Mouse (Mus musculus) midbrain, embryonic 16.5 days (tissue): Measurements from ENCODE around the gene Tacc2. TPM values are rescaled to one million over a fixed set of nuclear protein-coding genes. Genes with fewer than 3 reads are reported as not detected.

Source experiments
- ATAC-seq: fragments of 200-750 bp; cut with Nextera tagmentation; 2 replicates; pipeline ENCODE4 v1.8.0; 2017; ENCODE audit warnings: moderate TSS enrichment
- H3K27ac ChIP-seq: fragments of 300-500 bp; sonication (generic); 2 replicates; pipeline ENCODE4 v1.5.1; 2014; ENCODE audit warnings: mild to moderate bottlenecking, low read length, mixed read lengths
- H3K27me3 ChIP-seq: fragments of 300-500 bp; sonication (generic); 2 replicates; pipeline ENCODE4 v1.6.1; 2014; ENCODE audit warnings: low read depth, low read length, mixed read lengths; ENCODE audit not compliant: control insufficient read depth, insufficient read depth
- H3K36me3 ChIP-seq: fragments of 300-500 bp; sonication (generic); 2 replicates; pipeline ENCODE4 v1.6.1; 2014; ENCODE audit warnings: mild to moderate bottlenecking, low read length, moderate library complexity, mixed read lengths; ENCODE audit not compliant: control insufficient read depth, insufficient read depth
- H3K4me1 ChIP-seq: fragments of 300-500 bp; sonication (generic); 2 replicates; pipeline ENCODE4 v1.6.1; 2014; ENCODE audit warnings: mild to moderate bottlenecking, low read length, mixed read lengths; ENCODE audit not compliant: control insufficient read depth, insufficient read depth
- H3K4me2 ChIP-seq: fragments of 300-500 bp; sonication (generic); 2 replicates; pipeline ENCODE4 v1.6.1; 2014; ENCODE audit warnings: mild to moderate bottlenecking, low read length, mixed read lengths
- H3K4me3 ChIP-seq: fragments of 300-500 bp; sonication (generic); 2 replicates; pipeline ENCODE4 v1.5.1; 2014; ENCODE audit warnings: low read depth, mild to moderate bottlenecking, low read length, moderate library complexity, mixed read lengths
- H3K9ac ChIP-seq: fragments of 300-500 bp; sonication (generic); 2 replicates; pipeline ENCODE4 v1.6.1; 2014; ENCODE audit warnings: low read depth, low read length, mixed read lengths
- H3K9me3 ChIP-seq: fragments of 300-500 bp; sonication (generic); replicated peaks from 2 replicates; pipeline ENCODE4 v1.6.1; 2014; ENCODE audit warnings: mild to moderate bottlenecking, low read length, mixed read lengths; ENCODE audit not compliant: control insufficient read depth, poor library complexity, severe bottlenecking
- WGBS: fragments of 180-500 bp; shearing (Covaris S2); extraction: QIAGEN DNeasy Blood & Tissue Kit; methylation state at CpG from one replicate; pipeline ENCODE4 v1.1.7; 2014; 5-methylcytosine and 5-hydroxymethylcytosine counted together
- polyA plus RNA-seq: library from polyadenylated mRNA; unstranded; fragments of >200 nt; fragmentation: Nextera tagmentation; extraction: Ambion mirVana; gene quantifications from 2 replicates; pipeline ENCODE4 v1.2.1, GENCODE M21; 2015

The Tacc2 gene
- polyA plus RNA-seq, 1 experiment from 2014 or later: 61.1 TPM

DNA sequence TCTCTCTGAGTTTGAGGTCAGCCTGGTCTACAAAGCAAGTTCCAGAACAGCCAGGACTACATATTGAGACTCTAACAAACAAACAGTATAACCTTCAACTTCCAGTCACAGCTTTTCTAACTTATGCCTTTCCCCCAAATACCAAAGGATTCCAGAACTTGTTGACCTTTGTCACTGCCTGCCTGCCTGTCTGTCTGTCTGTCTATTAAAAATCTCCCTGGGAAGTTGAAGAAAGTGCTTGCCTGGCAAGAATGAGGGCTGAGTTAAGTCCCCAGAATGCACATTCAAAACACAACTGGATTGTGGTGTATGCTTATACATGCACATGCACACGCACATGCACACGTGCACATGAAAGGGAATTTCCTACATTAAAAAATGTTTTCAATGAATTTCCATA, 43.8 kb downstream of the Tacc2 start:
- no peak for ATAC-seq

DNA sequence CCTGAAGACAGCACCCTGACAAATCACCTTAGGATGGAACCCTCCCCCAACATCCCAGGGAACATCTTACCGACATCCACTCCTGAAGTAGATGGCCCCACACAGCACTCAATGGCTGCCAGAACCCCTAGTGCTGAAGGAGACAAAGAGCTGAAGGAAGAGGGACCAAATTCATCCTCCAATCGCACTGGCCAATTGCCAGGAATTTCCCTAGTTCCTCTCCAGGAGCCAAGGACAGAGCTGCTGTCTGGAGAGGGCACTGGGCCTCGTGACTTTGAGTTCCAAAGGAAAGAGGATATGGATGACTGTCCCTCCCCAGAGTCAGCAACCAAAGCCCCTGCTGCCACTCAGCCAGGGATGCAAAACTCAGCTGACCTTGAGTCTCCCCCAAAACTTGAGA, 44.7 kb downstream of the Tacc2 start:
- H3K27me3 ChIP-seq: no peaks in the 10 kb centered on the region
- 67% methylated on average over 3 of the region's 3 CpGs for WGBS
- no peak for ATAC-seq

More for the DNA sequence above, 43.8 kb downstream of the Tacc2 start:
- Histone ChIP-seq H3K27me3 (no peaks in the 10 kb centered on the region), H3K9me3 (no peaks in the 10 kb centered on the region), H3K4me2 (no peak overlapping the region), H3K4me3 (no peak overlapping the region), H3K36me3 (no peaks in the 10 kb centered on the region), H3K9ac (no peak overlapping the region), H3K27ac (no peak overlapping the region), H3K4me1 (no peaks in the 10 kb centered on the region)
- 90% methylated on average over 2 of the region's 2 CpGs for WGBS

DNA sequence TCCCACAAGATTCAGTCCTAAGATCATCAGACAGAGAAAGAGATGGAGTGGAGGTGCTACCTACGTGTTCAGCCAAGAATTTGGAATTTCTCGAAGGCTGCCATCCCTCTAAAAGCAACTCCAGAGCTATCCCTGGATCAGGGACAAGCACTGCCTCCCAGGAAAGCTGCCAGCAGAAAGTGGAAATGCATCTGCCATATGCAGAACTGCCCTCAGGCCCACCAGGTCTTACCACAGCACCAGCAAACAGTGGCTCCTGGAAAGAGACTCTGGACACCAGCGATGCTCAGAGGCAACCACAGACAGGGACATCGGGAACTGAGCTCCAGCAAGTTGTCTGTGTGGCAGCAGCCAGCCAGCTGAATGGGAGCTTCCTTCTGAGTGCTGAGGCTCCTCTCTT, 45.1 kb downstream of the Tacc2 start:
- no peaks in the 10 kb centered on the region for H3K27me3 ChIP-seq
- H3K9me3 ChIP-seq: no peaks in the 10 kb centered on the region
- no peak overlapping the region for H3K9ac ChIP-seq
- H3K4me2 ChIP-seq: no peak overlapping the region
- H3K36me3 ChIP-seq: no peaks in the 10 kb centered on the region
- no peaks in the 10 kb centered on the region for H3K4me1 ChIP-seq
- 87% methylated on average over 4 of the region's 4 CpGs for WGBS
- ATAC-seq: no peak
- no peak overlapping the region for H3K4me3 ChIP-seq
- no peak overlapping the region for H3K27ac ChIP-seq

More for the DNA sequence above, 44.7 kb downstream of the Tacc2 start:
- Histone ChIP-seq H3K4me1 (no peaks in the 10 kb centered on the region), H3K4me3 (no peak overlapping the region), H3K4me2 (no peak overlapping the region), H3K36me3 (no peaks in the 10 kb centered on the region), H3K27ac (no peak overlapping the region), H3K9me3 (no peaks in the 10 kb centered on the region), H3K9ac (no peak overlapping the region)

DNA sequence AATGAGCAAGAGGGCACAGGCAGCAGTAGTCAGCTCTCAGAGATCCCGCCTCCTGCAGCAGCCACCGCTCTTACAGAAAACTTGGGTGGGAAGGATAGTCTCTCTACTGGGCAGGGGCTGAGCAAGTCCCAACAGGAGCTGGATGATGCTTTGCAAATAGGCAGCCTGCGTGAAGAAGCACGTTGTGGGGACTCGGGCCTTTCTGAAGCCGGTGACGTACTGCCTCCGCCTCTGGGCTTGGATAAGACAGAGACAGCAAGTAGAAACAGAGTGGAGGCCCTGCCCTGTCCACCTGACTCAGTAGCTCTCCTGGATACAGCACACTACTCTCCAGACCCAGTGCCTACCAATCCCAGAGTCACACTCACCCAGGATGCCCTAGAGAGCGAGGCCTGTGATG, 47.1 kb downstream of the Tacc2 start:
- 89% methylated on average over 9 of the region's 9 CpGs for WGBS
- ATAC-seq: no peak
- H3K4me1 ChIP-seq: no peaks in the 10 kb centered on the region
- H3K4me2 ChIP-seq: no peak overlapping the region
- no peaks in the 10 kb centered on the region for H3K9me3 ChIP-seq
- H3K27me3 ChIP-seq: no peaks in the 10 kb centered on the region
- no peaks in the 10 kb centered on the region for H3K36me3 ChIP-seq
- no peak overlapping the region for H3K27ac ChIP-seq
- H3K9ac ChIP-seq: no peak overlapping the region
- H3K4me3 ChIP-seq: no peak overlapping the region

DNA sequence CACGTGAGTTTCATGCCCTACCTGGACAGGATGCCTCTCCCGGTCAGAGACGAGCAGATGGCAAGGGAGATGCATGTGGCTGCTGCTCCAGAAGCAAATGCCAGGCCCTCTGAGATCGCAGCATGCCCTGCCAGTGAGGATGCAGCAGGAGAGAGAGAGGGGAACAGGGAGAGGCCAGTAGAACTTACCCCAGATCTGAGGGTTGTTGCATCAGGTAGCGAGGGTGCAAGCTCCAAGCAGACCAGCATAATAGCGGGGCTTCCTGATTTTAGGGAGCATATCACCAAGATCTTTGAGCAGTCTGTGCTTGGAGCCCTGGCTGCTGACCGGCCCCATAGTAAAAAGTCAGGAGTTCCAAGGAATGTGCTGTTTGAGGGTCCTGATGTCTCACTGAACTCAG, 48.1 kb downstream of the Tacc2 start:
- no peak for ATAC-seq
- Histone ChIP-seq H3K9ac (no peak overlapping the region), H3K9me3 (no peaks in the 10 kb centered on the region), H3K4me1 (no peaks in the 10 kb centered on the region), H3K4me2 (no peak overlapping the region), H3K36me3 (no peaks in the 10 kb centered on the region), H3K27ac (no peak overlapping the region), H3K4me3 (no peak overlapping the region), H3K27me3 (no peaks in the 10 kb centered on the region)
- 86% methylated on average over 7 of the region's 7 CpGs for WGBS

DNA sequence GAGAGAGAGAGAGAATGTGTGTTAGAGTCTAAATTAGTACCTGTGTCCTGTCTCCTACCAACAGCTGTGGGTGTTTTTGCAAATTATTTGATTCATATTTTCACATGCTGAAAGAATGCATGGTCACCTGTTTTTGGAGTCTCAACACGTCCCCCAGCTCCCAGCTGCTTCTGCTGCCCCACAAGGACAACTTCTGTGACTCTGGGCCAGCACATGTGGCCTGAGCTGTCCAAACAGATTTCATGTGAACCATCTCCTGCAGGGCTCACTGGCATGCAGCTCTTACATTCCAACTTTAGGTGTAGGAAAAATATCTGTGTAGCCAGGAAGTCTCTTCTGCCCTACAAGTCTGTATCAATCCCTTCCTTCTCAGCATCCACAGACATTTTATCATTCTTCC, 51.4 kb downstream of the Tacc2 start:
- Histone ChIP-seq H3K9ac (no peak overlapping the region), H3K4me2 (no peak overlapping the region), H3K9me3 (no peaks in the 10 kb centered on the region), H3K36me3 (no peaks in the 10 kb centered on the region), H3K27ac (no peak overlapping the region), H3K4me3 (no peak overlapping the region), H3K4me1 (0 out of 2 replicates have a peak, but pooled peaks cover 3% of the 10 kb centered on the region), H3K27me3 (no peaks in the 10 kb centered on the region)
- 50% methylated on average over 1 of the region's 1 CpGs for WGBS
- ATAC-seq: no peak

DNA sequence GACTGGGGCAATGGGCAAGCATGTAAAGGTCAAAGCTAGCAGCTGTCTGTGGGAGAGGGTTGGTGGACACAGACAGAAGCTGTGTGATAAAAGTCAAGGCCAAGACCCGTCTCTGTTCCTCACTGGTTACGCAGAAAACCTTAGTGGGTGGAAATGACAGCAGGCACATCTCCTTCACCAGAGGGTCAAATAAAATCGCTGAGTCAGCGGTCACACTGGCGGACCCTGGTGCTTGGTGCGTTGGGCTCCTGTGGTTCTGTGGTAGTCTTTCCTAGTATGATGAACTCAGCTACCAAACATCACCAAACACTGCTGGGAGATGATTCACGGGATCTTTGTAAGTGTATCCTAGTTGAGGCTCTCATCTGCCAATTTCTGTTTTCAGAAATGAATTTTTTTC, 52.8 kb downstream of the Tacc2 start:
- 95% methylated on average over 7 of the region's 7 CpGs for WGBS
- no peaks in the 10 kb centered on the region for H3K9me3 ChIP-seq
- no peak overlapping the region for H3K4me2 ChIP-seq
- H3K27ac ChIP-seq: no peak overlapping the region
- 0 out of 2 replicates have a peak, but pooled peaks cover 3% of the 10 kb centered on the region for H3K4me1 ChIP-seq
- no peaks in the 10 kb centered on the region for H3K27me3 ChIP-seq
- no peak overlapping the region for H3K9ac ChIP-seq
- no peaks in the 10 kb centered on the region for H3K36me3 ChIP-seq
- ATAC-seq: no peak
- H3K4me3 ChIP-seq: no peak overlapping the region

DNA sequence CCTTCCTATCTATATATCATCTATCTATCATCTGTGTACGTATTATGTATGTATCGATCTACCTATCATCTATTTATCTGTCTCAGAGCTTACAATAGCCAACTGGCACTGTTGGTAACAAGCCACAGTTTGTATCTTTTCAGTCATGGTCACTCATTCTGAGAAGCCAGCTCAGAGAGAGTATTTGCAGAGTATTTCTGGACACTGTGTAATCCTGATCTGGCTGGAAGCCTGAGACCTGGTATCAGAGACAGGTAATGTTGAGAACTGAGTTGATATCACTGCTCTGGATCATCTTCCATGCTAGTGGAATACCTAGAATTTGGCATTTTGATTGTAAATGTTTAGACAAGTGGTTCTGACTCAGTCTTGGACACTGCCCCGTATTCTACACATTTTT, 53.7 kb downstream of the Tacc2 start:
- no peaks in the 10 kb centered on the region for H3K9me3 ChIP-seq
- no peaks in the 10 kb centered on the region for H3K36me3 ChIP-seq
- H3K27ac ChIP-seq: no peak overlapping the region
- WGBS: 90% methylated on average over 3 of the region's 3 CpGs
- no peak overlapping the region for H3K4me3 ChIP-seq
- no peak overlapping the region for H3K4me2 ChIP-seq
- H3K4me1 ChIP-seq: 0 out of 2 replicates have a peak, but pooled peaks cover 3% of the 10 kb centered on the region
- H3K27me3 ChIP-seq: no peaks in the 10 kb centered on the region
- ATAC-seq: no peak
- H3K9ac ChIP-seq: no peak overlapping the region

DNA sequence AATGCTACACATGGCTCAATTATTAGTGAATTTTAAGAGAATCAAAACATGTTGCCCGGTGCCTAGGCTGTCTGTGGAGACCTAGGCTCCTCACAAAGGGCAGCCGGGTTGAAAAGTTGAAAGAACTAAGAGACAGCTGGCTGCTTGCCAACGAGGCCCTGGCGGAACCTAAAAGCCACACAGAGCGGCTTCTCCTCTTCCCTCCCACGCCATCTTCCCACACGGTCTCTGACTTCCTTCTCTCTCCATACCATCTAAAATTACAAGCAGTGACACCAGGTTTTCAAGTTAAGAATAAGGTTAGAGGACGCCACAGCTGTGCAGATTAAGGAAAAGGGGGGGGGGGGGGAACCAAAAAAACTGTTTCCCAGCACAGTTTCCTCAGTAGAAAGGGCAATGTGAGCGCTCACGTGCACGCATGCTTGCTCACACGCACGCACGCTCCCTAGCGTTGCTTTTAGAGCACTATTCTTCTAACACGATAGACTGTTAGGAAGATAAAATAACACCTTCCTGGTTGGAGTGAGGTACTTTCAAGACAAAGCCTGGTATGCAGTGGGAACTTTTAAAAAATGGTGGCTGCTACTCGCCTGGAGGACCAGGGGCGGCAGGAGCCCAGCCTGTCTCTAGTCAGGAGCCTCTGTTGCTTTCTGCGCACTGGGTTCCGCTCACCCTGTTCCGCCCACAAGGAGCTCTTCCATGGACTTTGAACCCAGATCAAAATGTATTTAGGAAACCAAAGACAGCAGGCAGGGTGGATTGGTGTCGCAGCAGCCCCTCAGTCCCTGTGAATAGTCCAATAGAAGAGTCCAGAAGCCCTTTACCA, 54.5 kb downstream of the Tacc2 start:
- Histone ChIP-seq H3K27ac (no peak overlapping the region), H3K9me3 (no peaks in the 10 kb centered on the region), H3K36me3 (no peaks in the 10 kb centered on the region), H3K4me1 (0 out of 2 replicates have a peak, but pooled peaks cover 3% of the 10 kb centered on the region), H3K4me2 (no peak overlapping the region), H3K4me3 (no peak overlapping the region), H3K9ac (no peak overlapping the region), H3K27me3 (no peaks in the 10 kb centered on the region)
- no peak for ATAC-seq
- WGBS: 57% methylated on average over 22 of the region's 22 CpGs
